Mouse (Mus musculus) left cerebral cortex, postnatal 14 days (tissue): Measurements from ENCODE around the gene Rnf26. TPM values are rescaled to one million over a fixed set of nuclear protein-coding genes. Genes with fewer than 3 reads are reported as not detected.

Experiments
- DNase-seq, 2 experiments: peaks; one replicate each; pipeline ENCODE4 v3.0.0; 2021 to 2022; ENCODE audit warnings: low spot score in 2 of 2, mixed read lengths in 1 of 2
- intact Hi-C: fragments of 180-260 bp; cut with DNase I; formaldehyde crosslinking; loops from one replicate; pipeline ENCODE4 v1.15.1; 2025
- total RNA-seq, 2 experiments: library from RNA; stranded (reverse); gene quantifications; 2 replicates each; pipeline ENCODE4 v1.2.3; 2021

Gene Rnf26
- total RNA-seq, 2 experiments from 2014 or later = 28.1 to 31.9 TPM

DNA sequence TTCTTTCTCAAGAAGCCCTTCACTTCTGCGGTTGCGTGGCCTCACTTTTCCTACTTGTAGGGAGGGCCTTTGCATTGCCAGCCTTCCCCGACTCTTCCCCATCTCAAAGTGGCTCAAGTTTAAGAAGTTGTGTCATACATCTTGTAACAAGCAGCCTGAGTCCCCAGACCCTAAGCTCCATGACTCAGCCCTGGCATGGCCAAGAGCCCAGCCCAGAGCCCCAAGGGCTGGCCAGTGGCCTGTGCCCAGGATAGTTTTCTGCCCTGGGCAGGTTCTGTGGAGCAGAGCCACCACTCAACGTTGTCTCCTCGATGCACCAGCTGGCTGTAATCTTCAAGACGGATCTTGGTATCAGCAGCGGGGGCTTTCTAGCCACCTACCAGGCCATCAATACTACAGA is 8.4 kb downstream of the Rnf26 start:
- no peak for DNase-seq
- intact Hi-C loops = loop anchor here (5.0 kb wide), 2 partner anchors 38 to 118 kb away; partner anchors contain the start of gene Usp2

DNA sequence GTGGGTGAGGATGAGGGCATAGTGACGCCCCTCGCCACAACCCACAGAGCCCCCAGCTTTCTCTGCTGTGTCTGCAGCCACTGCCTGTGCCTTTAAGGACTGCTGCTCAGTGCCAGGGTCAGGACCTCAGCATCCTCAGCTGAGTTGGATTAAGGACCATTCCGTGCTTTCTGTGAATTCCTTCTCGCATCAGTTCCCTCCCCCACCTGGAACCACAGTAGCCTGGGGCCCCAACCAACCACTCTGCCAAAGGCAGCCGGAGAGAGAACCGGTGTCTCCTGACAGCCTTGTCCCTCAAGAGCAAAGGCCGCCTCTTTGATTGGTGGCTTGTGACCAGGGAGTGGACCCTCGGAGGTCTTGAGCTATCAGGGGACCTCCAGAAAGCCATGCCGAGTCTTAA is 11.8 kb downstream of the Rnf26 start, which contains the start of gene Mfrp:
TSS of gene Mfrp (plus strand) at position 240 of the 400 bp plus-strand sequence.
- intact Hi-C loops = no loop called here

DNA sequence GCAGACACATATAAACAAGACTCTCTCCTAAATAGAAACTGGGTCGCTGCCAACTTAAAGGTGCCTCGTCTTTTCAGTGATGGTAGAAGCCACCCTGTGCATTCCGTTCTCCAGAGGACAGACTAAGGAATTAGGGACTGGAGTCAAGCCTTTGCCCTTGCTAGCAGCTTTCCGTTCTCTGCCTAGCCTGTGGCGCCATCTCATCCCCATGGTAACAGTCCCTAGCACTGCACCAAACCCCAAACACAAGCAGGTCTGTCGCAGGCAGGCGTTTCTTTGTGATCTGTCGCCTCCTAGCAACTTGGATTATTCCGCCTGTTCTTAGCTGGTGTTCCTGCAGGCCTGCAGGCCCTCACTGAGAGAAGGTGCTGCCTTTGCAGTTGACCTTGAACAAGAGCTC is 16.8 kb downstream of the Rnf26 start:
- DNase-seq = peak; percentile 59 to 71
- intact Hi-C loops = no loop called here

More for the DNA sequence above, 11.8 kb downstream of the Rnf26 start, which contains the start of gene Mfrp:
- DNase-seq = no peak

DNA sequence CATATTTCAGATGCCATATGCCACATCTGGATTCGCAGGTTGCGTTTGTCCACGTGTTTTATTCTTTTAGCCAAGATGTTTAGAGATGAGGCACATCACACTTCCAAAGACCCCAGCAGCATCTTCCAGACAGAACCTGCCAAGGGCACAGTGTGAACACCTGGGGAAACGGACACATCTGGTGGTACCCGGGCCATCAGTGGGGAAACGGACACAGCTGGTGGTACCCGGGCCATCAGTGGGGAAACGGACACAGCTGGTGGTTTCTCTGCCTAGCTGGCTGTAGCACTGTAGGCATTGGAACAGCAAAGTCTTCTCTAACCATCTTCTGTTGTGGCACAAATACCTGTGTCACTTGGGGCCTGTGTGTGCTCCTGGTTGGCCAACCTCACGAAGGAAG is 17.5 kb downstream of the Rnf26 start:
- DNase-seq = no peak
- intact Hi-C loops = no loop called here

DNA sequence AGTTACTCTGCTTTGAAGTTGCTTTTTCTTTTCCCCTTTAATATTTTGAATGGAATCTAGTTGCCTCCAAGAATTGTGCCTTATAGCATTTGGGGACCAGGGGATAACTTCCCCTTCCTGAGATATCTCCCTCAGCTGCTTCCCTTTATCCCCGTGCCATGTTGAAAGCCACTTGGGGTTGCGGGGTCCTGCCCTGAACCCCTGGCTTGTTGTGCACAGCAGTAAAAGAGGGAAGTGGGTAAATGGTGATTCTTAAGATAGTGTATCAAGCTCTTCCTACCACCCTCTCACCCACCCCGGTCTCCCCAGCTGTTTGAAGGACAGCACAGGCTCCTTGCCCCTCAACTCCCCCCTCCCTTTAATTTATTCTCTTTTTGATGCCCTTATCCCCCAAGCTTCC is 18.6 kb downstream of the Rnf26 start:
- no peak for DNase-seq
- intact Hi-C loops = no loop called here

DNA sequence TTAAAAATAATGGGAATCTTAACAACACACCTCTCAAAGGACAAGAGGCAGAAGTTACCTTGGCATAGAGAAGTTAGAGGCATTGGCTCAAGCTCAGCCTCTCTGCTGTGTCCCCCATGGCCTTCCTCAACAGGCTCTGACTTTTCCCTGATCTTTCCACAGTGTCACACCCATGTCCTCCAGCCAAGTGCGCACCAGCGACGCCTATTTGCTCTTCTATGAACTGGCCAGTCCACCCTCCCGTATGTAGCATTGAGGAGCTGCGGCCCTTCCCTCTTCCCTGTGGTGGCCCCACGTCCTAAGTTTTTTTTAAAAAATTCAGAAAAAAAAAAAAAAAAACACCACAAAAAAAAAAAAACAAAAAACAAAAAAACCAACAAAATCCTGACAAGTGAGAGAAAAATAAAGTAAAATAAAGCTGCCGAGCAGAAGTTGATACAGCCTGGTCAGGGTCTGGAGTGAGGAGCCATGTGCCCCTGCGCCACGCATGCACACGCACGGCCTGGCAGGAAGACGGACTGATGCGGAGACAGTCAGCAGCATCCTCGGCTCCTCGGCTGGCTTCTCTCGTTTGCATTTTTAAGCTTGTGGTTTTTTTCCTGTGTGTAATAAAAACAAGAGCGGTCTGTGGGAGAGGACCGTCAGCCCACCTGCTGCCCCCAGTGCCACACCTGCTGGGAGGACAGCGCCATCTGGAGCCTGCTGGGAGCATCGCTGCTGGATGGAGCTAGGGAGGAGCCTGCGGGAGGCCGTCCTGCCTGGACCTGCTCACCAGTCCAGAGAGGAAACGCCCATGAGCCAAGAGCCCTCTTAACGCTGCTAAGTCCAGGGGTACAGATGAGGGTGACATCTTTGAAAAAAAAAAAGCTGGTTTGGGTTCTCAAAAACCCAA is 19.5 kb downstream of the Rnf26 start:
- intact Hi-C loops = no loop called here
- DNase-seq = peak; percentile 80 to 83

DNA sequence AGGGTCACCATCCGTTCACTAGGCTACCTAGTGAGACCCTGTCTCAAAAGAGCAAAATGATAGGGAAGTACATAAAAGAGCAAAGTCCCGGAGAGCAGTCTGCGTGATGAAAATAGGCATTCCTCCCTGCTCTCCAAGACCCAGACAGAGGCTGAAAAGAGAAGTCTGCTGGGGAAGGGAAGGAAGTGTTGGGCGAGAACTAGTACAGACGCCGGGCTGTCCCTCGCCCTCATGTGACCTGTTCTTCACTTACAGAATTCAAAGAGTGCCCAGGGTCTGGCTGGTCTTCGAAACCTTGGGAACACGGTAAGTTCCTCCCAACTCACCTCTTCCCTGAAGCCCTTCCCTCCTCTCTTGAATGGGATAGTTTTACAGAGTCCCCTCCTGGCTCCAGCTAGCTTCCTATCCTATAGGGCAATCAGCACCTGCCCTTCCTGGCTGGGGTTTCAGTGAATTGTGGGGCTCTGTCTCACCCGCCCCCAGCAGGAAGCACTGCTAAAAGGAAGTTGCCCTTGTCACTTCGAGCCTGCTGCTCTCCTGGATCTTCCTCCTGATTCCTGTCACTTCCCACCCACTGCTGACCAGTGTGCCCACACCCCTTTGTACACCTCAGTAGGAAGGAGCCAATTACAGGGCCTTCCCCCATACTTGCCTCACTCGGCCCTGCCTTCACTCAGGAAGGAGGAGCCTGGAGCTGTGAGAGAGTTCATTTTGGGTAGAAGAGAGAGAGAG is 24.3 kb downstream of the Rnf26 start:
- DNase-seq = no peak
- intact Hi-C loops = no loop called here

DNA sequence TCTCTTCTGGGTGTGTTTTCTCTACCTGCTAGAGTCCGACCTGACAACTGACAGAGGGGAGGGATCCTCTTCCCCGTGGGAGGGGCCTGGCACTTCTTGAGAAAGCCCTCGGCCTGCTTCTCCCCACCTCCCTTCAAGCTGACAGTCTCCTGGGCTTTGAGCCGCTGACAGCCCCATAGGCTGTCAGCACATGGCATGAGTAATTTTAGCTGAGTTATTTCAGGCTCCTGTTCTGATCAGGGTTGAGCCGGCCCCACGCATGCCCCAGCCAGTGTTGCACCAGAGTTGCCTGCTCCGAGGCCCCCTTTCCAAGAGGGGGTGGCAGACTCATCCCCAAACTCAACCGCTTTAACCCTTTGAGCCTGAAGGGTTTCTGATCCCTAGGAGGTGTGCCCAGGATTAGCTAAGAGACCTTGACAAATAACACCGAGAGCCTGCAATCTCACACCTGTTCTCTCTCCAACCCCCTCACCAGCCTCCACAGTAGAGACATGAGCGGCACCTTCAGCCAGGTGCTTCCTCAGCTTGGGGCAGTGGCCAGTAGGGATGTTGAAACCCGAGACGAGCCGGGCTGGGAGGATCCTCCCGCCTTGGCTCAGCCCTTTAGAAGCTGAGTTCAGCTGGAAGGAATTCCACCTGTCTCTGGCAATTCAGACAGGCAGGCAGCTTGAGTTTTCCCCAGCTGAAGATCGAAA is 25.4 kb downstream of the Rnf26 start:
- intact Hi-C loops = no loop called here
- DNase-seq = peak; percentile 71 to 82

DNA sequence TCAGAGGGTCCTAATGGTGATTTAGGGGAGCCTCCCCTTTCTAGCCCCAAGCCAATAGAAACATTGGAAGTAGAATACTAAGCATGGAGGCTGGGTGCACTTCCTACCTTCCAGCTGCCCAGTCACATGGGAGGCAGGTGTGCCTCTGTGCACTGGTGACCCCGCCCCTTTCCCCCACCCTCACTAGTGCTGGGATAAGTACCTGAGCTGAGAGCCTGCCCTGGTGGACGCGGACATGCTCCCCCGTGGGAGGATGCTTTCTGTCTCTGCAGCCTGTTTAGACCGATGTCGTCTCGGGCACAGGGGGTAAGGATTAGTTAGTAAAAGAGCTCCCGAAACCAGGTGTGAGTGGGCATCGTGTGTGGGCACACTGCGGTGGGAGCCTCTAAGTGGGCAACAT is 26.4 kb downstream of the Rnf26 start:
- no peak for DNase-seq
- intact Hi-C loops = no loop called here

DNA sequence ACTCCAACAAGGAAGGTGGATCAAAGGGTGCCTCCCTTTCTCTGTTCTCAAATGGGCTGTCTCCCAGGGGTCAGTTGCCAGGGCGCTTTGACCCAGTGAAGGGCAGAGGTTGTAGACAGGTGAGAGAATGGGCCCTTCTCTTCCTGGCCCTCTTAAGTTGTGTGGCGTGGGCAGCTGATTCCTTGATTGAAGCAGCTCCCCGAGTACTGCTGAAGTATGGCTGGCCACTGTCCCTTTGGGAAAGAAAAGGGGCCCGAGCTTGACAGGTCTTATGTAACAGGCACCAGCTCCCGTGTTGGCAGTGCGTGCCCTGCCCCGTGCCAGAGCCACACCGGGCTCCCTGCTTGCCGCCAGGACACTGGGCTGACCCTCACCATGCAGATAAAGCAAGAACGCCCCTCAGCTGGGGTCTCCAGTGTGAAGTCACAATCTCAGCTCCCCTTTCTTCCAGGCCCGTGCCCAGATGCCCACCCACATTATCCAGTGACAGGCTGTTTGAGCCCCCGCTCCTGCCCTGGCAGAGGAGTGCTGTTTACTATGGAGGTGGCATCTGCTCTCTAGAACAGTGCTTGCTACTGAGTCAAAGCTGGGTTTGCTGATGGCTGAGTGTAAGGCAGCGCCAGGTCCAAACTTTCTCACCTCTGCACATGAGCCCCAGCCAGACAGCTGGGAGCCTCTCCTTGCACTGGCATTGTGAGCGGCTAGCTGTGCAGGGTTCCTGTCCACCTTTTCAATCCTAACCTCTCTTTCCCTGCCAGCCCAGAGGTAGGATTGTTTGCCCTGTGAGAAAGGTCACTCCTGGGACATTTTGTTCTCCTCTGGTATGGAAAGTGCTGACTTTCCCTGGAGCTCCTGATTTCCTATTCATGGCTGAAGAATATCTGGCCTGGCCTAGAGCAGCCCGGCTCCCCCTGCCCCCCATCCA is 27.3 kb downstream of the Rnf26 start:
- peak; percentile 58 to 78 for DNase-seq
- intact Hi-C loops = no loop called here

DNA sequence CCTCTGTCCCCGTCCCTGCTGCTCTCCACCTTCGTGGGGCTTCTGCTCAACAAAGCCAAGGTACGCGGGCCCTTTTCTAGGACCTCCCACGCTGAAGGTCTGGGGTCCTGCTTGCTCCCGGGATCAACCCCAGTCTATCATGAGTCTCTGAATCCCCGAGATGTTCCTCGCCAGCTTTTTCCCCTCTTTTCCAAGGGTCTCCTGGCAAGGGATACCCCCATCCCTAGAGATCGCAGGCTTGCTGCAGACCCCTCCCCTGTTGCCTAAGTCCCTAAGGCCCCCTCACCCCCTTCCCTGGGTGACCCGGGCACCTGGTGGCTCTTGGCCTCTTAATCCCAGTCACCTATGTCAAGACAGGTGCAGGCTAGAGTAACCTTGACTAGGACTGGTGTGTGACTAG is 28.0 kb downstream of the Rnf26 start:
- intact Hi-C loops = no loop called here
- DNase-seq = no peak

DNA sequence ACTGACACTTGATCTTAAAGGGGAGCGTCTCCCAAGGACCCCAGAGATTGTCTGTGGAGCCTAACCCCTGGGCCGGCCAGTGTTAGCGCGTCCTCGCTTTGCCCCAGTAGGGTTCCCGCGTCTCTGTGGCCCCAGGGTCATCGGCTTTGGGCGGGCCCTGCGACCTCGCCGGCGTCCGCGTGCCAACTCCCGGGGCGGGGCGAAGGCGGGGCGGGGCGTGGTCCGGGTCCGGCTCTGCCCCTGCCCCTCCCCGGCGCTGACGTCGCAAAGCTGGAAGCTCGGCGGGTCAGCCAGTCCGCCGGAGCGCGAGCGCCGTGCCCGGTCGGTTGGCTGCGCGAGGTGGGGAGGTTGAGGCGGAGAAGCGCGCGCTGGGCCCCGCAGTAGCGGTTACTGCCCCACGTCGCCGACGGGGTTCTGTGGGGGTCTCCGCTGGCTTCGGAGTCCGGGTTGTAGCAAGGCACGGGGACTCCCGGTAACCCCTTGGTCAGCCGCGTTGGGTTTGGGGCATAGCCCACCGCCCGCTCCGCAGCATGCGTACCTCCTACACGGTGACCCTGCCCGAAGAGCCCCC is 28.6 kb downstream of the Rnf26 start:
- intact Hi-C loops = no loop called here
- peak; percentile 81 to 90 for DNase-seq

DNA sequence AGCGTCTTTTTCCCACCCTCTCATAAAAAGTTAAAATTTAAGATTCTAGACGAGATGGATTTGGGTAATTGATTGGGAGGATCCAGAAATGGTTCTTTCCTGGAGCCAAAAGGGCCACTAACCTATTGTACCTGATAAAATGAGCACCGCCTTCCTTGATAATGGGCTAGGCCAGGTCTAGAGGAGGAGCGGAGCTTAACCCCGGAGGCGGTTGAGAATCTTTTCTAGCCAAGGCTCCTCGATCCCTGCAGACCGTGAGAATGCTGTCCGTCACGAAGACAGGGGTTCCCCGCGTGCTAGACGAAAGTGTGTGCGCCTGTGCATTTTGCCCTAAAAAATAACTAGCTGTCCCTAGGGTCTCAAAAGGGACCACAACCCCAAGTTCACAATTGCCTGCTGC is 29.1 kb downstream of the Rnf26 start:
- no peak for DNase-seq
- intact Hi-C loops = no loop called here

DNA sequence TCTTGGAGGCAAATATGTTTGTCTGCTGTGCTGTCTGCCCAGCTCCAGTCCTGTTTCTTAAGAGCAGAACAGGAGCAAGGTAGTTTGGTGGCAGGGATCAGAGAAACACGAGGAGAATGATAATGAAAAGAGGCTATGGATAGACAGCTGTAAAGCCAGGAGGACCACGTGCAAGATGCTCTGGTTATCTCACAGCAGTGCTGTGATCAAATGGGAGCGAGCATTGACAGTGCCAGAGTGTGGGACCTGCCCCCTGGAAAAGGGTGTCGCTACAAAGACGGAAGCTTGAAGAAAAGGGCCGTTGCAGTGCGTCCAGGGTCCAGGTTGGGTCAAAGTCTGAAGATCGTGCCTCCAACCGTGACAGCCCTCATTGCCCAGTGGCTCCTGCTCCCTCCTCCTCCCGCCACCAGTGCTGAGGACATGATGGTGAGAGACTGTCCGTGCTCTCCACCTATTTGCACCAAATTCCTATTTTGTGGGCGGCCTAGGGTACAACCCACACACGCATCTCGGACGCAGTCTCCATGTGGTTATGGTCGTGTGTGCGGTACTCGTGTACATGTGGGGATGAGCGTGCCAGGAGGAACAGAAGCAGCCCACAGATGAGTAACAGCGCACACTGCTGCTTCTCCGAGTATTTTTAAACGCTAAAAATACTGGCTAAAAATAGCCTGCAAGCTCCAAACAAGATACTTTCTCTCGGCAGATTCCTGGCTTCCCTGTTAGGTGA is 29.8 kb downstream of the Rnf26 start:
- DNase-seq = peak; percentile 76 to 92
- intact Hi-C loops = no loop called here

DNA sequence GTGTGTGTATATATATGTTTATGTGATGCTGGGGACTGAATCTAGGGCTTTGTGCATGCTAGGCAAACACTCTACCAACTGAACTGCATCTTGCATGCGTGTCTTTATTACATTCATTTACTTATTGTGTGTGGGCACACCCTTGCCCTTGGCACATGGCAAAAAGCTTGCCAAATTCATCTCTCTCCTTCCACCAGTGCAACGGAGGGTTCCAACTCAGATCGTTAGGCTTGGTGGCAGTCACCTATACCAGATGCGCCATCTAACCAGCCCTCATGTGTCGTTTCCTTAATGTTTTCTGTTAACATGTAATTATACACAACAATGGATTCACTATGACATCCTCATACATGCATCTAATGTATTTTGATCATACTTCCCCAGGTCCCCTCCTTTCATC is 31.1 kb downstream of the Rnf26 start:
- DNase-seq = no peak
- intact Hi-C loops = no loop called here

DNA sequence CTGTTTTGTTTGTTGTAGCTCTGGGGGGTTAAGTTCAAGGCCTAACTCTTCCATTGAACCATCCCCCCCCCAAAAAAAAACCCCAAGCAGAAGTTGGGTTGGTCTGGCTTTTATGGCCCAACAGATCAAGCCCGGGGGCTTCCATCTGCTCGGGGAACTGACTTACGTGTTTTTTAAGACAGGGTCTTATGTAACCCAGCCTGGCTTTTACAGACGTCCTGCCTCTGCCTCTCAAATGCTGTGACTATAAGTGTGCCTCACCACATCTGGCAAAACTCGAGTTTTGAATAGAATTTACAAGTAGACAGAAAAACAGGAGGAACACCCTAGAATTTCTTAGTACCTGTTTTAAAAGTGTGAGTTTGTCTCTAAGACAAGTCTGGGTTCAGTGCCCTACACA is 31.7 kb downstream of the Rnf26 start:
- intact Hi-C loops = no loop called here
- no peak for DNase-seq

DNA sequence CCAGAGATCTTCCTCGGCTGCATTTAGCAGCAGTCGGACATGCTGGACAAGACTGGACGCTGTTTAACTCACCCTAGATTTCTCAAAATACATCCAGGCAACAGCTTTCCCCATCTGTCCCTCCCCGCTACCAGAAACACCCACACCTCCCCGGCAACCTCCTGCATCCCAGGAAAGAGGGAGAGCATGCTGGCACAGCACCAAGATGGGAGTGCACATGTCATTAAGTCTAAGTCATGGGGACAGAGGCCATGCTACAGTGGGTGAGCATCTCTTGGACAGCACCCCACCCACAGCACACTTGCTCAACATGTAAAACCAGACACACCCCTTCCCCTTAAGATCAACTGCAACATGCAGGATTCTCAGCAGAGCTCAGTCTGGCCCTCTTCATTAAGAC is 32.4 kb downstream of the Rnf26 start:
- DNase-seq = peak in 1 of 2 experiments; percentile 55
- intact Hi-C loops = no loop called here
